In the genomic region with DNA sequence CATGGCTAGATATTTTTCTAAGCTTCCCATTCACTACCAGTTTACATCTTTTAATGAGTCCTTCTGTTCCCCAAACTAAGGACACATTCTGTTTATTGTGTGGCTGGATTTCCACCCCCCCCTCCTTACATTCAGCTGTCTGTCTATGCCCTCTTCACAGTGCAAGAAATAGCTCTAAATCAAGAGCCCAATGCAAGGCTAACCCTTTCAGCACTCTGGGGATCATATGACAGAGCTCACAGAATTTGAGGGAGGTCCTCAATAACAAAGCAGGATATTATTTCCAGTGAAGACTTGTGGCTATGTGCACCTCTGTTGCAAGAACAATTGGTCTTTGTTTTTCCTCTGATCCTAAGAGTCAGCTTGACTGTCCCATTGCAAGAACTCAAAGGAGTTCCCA, we compare ENCODE assay signal across 14 mouse cellular contexts.
A peak's percentile ranks its signal among the peaks of the same experiment; 100 is the strongest.
DNase-seq lines count a peak whose midpoint lies in the region; ATAC-seq lines count a peak whose summit lies in the region.
"Had no signal": no experiment of that assay in that cellular context is flagged by ENCODE, and none has a peak within 500 bp of the region (broad histone marks: within the 10 kb centered on the region; RNA-seq: fewer than 3 reads in every experiment).

No protein-coding gene starts in this region.

- DNase-seq in midbrain, embryonic 14.5 days = peak; percentile 4
- peak; percentile 15 for DNase-seq in embryonic facial prominence, embryonic 10.5 days (ENCODE audit: low spot score)
- DNase-seq in lung, postnatal 14 days = no peak
- DNase-seq: adrenal gland, postnatal 14 days; cerebellum, adult 11 months; heart, postnatal 10 days; kidney, adult 2 months; liver; lung, postnatal 10 days had no signal

- no peaks in the 10 kb centered on the region for H3K4me1 ChIP-seq in intestine, embryonic 15.5 days (replicated peaks)
- H3K4me1 ChIP-seq in intestine, embryonic 16.5 days (ENCODE audit: control insufficient read depth, insufficient read depth, low read length) = no peaks in the 10 kb centered on the region
- no peaks in the 10 kb centered on the region for H3K4me1 ChIP-seq in midbrain, embryonic 14.5 days (ENCODE audit: control insufficient read depth, insufficient read depth, low read length)
- H3K4me1 ChIP-seq in midbrain, embryonic 13.5 days (replicated peaks) = peaks cover 7% of the 10 kb centered on the region; the same call in 1 of the 2 replicates
- peaks cover 7% of the 10 kb centered on the region for H3K4me1 ChIP-seq in embryonic facial prominence, embryonic 10.5 days
- no peaks in the 10 kb centered on the region for H3K4me1 ChIP-seq in stomach, embryonic 15.5 days
- no peaks in the 10 kb centered on the region for H3K4me1 ChIP-seq in liver, embryonic 12.5 days

- peak; percentile 51; the same call in 1 of the 2 replicates for ATAC-seq in intestine, embryonic 15.5 days
- no peak for ATAC-seq in intestine, embryonic 16.5 days
- no peak for ATAC-seq in midbrain, embryonic 14.5 days (ENCODE audit: low FRiP score, low TSS enrichment)
- no peak for ATAC-seq in midbrain, embryonic 13.5 days
- 0 out of 2 replicates have a peak, but pooled peaks have one; percentile 50 for ATAC-seq in stomach, embryonic 15.5 days (ENCODE audit: insufficient read depth, low FRiP score, low read depth)
- no peak for ATAC-seq in liver, embryonic 12.5 days

- H3K9me3 ChIP-seq in intestine, embryonic 15.5 days = no peaks in the 10 kb centered on the region
- H3K9me3 ChIP-seq in intestine, embryonic 16.5 days (ENCODE audit: control insufficient read depth, low read length) = no peaks in the 10 kb centered on the region
- no peaks in the 10 kb centered on the region for H3K9me3 ChIP-seq in midbrain, embryonic 14.5 days (ENCODE audit: control insufficient read depth, low read length)
- no peaks in the 10 kb centered on the region for H3K9me3 ChIP-seq in midbrain, embryonic 13.5 days
- no peaks in the 10 kb centered on the region for H3K9me3 ChIP-seq in embryonic facial prominence, embryonic 10.5 days
- H3K9me3 ChIP-seq in stomach, embryonic 15.5 days = no peaks in the 10 kb centered on the region
- H3K9me3 ChIP-seq in liver, embryonic 12.5 days (replicated peaks) = no peaks in the 10 kb centered on the region

- no peak overlapping the region for H3K4me2 ChIP-seq in intestine, embryonic 15.5 days (replicated peaks)
- no peak overlapping the region for H3K4me2 ChIP-seq in intestine, embryonic 16.5 days (ENCODE audit: low read depth, low read length)
- no peak overlapping the region for H3K4me2 ChIP-seq in midbrain, embryonic 14.5 days (ENCODE audit: low read length)
- no peak overlapping the region for H3K4me2 ChIP-seq in midbrain, embryonic 13.5 days (replicated peaks)
- no peak overlapping the region for H3K4me2 ChIP-seq in stomach, embryonic 15.5 days
- no peak overlapping the region for H3K4me2 ChIP-seq in liver, embryonic 12.5 days

- no peaks in the 10 kb centered on the region for H3K36me3 ChIP-seq in intestine, embryonic 15.5 days
- no peaks in the 10 kb centered on the region for H3K36me3 ChIP-seq in intestine, embryonic 16.5 days (ENCODE audit: control insufficient read depth, insufficient read depth, low read length)
- H3K36me3 ChIP-seq in midbrain, embryonic 14.5 days (ENCODE audit: control insufficient read depth, insufficient read depth, low read length) = no peaks in the 10 kb centered on the region
- H3K36me3 ChIP-seq in midbrain, embryonic 13.5 days = no peaks in the 10 kb centered on the region
- H3K36me3 ChIP-seq in embryonic facial prominence, embryonic 10.5 days (replicated peaks) = no peaks in the 10 kb centered on the region
- H3K36me3 ChIP-seq in stomach, embryonic 15.5 days = no peaks in the 10 kb centered on the region
- no peaks in the 10 kb centered on the region for H3K36me3 ChIP-seq in liver, embryonic 12.5 days

- H3K4me3 ChIP-seq in intestine, embryonic 15.5 days (replicated peaks) = no peak overlapping the region
- no peak overlapping the region for H3K4me3 ChIP-seq in intestine, embryonic 16.5 days (ENCODE audit: low read length)
- H3K4me3 ChIP-seq in midbrain, embryonic 14.5 days (replicated peaks; ENCODE audit: low read depth, low read length) = no peak overlapping the region
- no peak overlapping the region for H3K4me3 ChIP-seq in midbrain, embryonic 13.5 days (replicated peaks)
- H3K4me3 ChIP-seq in embryonic facial prominence, embryonic 10.5 days = no peak overlapping the region
- no peak overlapping the region for H3K4me3 ChIP-seq in stomach, embryonic 15.5 days (replicated peaks)
- no peak overlapping the region for H3K4me3 ChIP-seq in liver, embryonic 12.5 days

- no peak overlapping the region for H3K9ac ChIP-seq in intestine, embryonic 15.5 days
- H3K9ac ChIP-seq in intestine, embryonic 16.5 days (ENCODE audit: low read depth, low read length) = no peak overlapping the region
- no peak overlapping the region for H3K9ac ChIP-seq in midbrain, embryonic 14.5 days (replicated peaks; ENCODE audit: low read length)
- no peak overlapping the region for H3K9ac ChIP-seq in midbrain, embryonic 13.5 days (replicated peaks)
- no peak overlapping the region for H3K9ac ChIP-seq in stomach, embryonic 15.5 days
- no peak overlapping the region for H3K9ac ChIP-seq in liver, embryonic 12.5 days

- no peak overlapping the region for H3K27ac ChIP-seq in intestine, embryonic 15.5 days
- H3K27ac ChIP-seq in intestine, embryonic 16.5 days (ENCODE audit: low read length) = no peak overlapping the region
- H3K27ac ChIP-seq in midbrain, embryonic 14.5 days (replicated peaks; ENCODE audit: low read depth, low read length) = no peak overlapping the region
- no peak overlapping the region for H3K27ac ChIP-seq in midbrain, embryonic 13.5 days
- no peak overlapping the region for H3K27ac ChIP-seq in embryonic facial prominence, embryonic 10.5 days (replicated peaks)
- H3K27ac ChIP-seq in stomach, embryonic 15.5 days = no peak overlapping the region
- no peak overlapping the region for H3K27ac ChIP-seq in liver, embryonic 12.5 days

- H3K27me3 ChIP-seq in intestine, embryonic 15.5 days (replicated peaks) = no peaks in the 10 kb centered on the region
- H3K27me3 ChIP-seq in intestine, embryonic 16.5 days (replicated peaks; ENCODE audit: control insufficient read depth, insufficient read depth, low read length) = no peaks in the 10 kb centered on the region
- no peaks in the 10 kb centered on the region for H3K27me3 ChIP-seq in midbrain, embryonic 14.5 days (ENCODE audit: control insufficient read depth, insufficient read depth, low read length)
- no peaks in the 10 kb centered on the region for H3K27me3 ChIP-seq in midbrain, embryonic 13.5 days
- no peaks in the 10 kb centered on the region for H3K27me3 ChIP-seq in embryonic facial prominence, embryonic 10.5 days (replicated peaks; ENCODE audit: low read depth, poor library complexity, severe bottlenecking)
- no peaks in the 10 kb centered on the region for H3K27me3 ChIP-seq in stomach, embryonic 15.5 days (replicated peaks)
- no peaks in the 10 kb centered on the region for H3K27me3 ChIP-seq in liver, embryonic 12.5 days (replicated peaks)

Comparison
In these comparisons a context has a peak if more than half of its experiments do, and no peak if none do; other contexts are left out.
1. ATAC-seq: peak in intestine, embryonic 15.5 days (single experiment) and stomach, embryonic 15.5 days (single experiment); none in intestine, embryonic 16.5 days (single experiment), midbrain, embryonic 14.5 days (single experiment), midbrain, embryonic 13.5 days (single experiment) and liver, embryonic 12.5 days (single experiment).